Mouse (Mus musculus) common myeloid progenitor, adult 5-6 weeks (primary cell): ENCODE results near the gene Marcks. TPM values are rescaled to one million over a fixed set of nuclear protein-coding genes. Genes with fewer than 3 reads are reported as not detected.
A peak's percentile ranks its signal among the peaks of the same experiment; 100 is the strongest.

Source experiments
- ATAC-seq: replicated peaks from 2 replicates; pipeline ENCODE4 v1.8.0; 2016; ENCODE audit warnings: low read depth, mild to moderate bottlenecking, moderate TSS enrichment, inconsistent platforms; ENCODE audit not compliant: poor library complexity, severe bottlenecking
- total RNA-seq: library from RNA; stranded (forward); fragments of 200-1000, 187-1606 nt; gene quantifications from 2 replicates; pipeline ENCODE4 v1.2.3, GENCODE M21; 2017

Gene Marcks
- total RNA-seq: 10.3 and 17.0 TPM in 2 replicates

DNA sequence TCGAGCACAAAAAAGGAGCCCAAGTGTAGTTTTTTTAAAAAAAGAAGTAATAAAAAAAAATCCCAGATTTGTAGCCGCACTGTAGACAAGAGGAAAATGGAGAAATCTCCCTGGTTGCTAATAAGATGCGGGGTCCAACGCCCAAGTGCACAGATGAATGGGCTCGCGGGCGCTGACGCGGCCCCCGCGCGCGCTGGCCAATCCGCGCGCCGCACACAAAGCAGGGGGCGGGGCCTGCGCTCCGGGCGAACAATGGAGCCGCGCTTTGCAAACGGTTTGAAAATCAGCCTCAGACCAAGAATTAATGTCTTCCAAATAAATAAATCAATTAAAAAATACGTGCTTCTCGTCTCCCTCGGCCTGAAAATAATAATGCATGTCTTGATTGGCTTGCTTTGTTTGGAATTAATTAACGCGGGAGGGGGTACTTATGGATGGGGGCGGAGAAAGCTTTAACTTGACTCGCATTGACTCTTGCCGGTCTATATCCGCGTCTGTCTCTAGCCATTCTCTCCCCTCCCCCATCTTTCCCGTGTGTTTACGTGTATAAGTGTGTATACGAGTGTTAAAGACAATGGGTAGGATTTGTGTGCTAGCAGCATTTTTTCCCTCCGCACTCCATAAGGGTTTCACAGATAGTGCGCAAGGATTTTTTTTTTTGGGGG is at the start of gene Marcks:
Gene Marcks, minus strand, starts transcription at position 143 of the 665 bp plus-strand sequence.
- ATAC-seq: peak; percentile 48

- no peak for ATAC-seq
These were observed 38.4 kb upstream of the Marcks start for GRCm38 (mm10) chr10:37177071-37177470.

DNA sequence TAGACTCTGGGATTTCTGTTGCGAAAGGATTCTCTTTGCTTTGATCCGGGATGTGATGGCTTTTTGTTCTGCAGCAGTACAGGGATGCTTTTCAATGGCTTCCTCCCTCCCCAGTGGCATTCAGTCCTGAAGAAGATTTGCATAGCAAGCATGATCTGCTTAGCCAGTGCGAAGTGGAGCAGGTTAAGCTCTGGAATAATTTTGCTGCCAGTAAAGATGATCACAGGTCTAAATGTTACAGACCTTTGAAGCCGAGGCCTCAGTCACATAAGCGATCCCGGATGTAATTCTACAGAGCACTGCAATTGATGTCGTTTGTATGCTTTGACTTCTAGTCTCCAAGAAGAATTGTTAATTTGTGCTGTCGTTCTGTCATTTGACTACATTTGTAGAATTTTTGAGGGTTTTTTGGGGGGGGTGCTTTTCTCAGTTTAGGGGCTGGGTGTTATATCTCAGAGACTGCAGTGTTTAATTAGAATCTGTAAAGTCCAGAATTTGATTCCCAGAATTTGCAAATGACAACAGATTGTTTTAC is 33.8 kb upstream of the Marcks start:
- no peak for ATAC-seq

- ATAC-seq: no peak
These were observed 33.1 kb upstream of the Marcks start for GRCm38 (mm10) chr10:37171711-37172415.

DNA sequence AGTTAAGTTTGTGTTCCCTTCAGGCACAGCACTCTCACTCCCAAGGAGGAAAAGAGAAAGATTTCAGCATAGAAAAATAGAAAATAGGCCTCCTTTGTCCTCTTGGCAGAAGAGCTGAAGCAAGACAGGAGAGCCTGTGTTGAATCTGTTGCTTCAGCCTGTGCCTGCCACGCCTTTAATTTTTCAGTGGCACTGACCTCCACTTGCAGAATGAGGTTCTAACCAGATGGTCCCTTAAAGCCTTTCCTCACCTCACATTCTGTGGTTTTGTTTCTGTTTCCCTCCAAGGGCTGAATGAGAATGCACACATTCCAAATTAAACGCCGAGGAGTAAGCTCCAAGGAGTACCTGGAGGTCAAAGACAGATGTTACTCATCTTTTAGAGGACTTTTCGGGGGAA is 32.2 kb upstream of the Marcks start:
- ATAC-seq: no peak

DNA sequence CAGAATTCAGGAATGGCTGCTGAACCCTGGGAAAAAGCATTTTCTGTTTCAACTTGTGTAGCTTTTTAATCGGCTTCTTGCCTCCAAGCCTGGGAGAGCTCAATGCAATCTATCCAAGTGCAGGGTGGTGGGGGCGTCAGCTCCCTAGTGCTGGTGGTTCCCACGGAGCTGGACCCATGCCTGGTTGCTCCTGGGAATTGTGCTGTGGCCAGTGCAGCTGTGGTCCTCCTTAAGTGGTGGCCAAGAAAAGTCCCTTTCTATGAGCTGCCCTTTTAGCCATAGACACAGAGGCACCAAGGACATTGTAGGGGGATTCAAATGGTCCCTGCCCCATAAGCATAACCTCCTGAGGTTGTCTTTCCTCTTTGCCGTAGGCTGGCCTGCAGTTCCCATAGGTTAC is 31.7 kb upstream of the Marcks start:
- no peak for ATAC-seq

- ATAC-seq: no peak
These were observed 28.8 kb upstream of the Marcks start for GRCm38 (mm10) chr10:37167527-37167926.

GRCm38 (mm10) chr10:37159731-37160130 is 21.0 kb upstream of the Marcks start:
- ATAC-seq: no peak

DNA sequence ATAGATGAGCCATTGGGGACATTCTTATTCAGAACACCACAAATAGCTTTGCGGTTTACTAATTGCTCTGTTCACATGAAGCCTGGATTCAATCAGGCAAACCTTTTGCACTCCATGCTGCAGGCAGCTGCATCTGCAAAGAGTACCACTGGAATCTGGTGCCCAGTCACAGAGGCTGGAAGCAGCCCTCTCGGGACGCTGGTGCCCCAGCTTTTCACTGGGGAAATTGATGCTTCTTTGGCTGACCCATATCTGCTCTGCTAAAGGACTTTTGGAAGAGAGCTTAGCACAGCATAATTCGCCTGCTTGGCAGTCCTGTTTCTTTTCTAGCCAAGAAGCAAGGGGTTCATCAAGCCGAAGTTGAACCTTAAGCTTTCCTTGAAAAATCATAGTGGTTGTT is 18.4 kb upstream of the Marcks start:
- ATAC-seq: no peak

GRCm38 (mm10) chr10:37155131-37155530 is 16.4 kb upstream of the Marcks start:
- no peak for ATAC-seq

GRCm38 (mm10) chr10:37151539-37152271 is 13.0 kb upstream of the Marcks start:
- no peak for ATAC-seq

GRCm38 (mm10) chr10:37148016-37148415 is 9.3 kb upstream of the Marcks start:
- ATAC-seq: no peak

- ATAC-seq: no peak
These were observed 6.7 kb upstream of the Marcks start for GRCm38 (mm10) chr10:37145456-37145855.

DNA sequence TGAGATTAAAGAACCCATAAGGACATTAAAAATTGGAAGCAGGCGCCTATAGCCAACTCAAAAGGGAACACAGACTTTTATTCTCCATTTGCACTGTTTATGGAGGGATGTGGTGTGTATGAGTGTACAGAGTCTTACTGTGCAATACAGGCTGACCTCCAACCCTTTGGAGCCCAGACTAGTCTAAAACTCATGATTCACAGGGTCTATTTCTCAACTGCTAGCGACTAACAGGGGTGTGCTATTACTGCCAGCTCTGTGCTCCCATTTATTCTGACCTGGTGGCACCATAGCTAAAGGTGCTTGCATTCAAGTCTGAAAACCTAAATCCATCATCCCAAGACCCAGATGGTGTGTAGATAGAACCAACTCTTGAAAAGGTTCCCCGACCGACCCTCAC is 2.9 kb upstream of the Marcks start:
- ATAC-seq: no peak

DNA sequence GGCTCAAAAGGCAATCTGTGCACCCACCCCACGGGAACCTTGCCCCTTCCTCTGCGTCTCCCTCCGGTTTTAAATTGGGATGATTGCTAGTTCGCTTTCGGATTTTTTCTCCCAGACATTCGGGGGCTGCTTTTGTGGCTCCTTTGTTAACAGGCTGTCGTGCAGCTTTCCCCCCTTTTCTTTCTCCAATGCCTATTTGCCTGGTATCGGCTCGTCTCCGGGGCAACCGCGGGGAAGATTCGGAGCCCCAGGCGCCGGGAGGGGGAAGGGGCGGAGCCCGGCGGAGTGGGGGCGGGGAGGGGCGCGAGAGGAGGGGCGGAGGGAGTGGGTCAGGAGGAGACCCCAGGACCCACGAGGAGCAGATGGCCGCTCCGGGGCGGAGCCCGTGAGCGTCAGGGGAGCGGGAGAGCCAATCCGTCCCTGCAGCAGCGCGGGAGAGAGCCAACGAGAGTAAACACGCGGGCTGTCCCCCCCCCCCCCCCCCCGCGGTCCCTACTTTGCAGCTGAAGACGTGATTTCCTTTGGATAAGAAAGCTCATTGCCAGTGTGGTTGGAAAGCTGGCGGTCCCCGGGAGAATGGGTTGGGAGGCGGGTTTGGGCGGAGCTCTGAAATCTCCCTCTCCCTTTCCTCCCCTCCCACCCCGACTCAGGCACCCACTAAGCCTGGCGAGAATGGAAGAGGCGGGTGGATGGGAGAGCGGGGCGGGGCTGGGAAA is 2.2 kb upstream of the Marcks start:
- ATAC-seq: peak; percentile 30

DNA sequence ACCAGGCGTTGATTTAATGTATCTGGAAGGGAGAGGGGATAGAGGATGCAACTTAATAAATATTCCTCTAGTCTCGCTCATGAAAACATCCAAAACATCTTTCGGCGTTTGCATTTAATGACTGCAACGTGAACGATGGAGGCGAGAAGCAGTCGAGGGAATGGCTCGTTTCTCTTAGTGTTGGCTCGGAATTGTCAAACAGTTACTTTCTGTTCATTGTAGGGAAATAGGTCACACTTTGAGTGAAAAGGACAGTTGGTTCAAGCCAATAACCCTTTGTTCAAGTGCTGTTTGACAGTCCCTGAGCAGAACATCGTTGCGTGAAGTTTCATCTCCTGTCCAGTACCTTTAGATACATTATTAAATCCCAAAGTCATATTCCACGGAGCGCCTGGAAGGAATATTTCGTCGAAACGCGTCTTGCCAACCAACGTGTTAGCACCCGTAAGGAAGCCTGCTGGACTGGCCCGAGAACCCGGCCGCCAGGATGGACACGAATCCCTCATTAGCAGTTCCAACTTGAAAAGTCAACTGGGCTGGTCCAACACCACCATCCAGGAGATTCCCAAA is 1.5 kb upstream of the Marcks start:
- no peak for ATAC-seq

DNA sequence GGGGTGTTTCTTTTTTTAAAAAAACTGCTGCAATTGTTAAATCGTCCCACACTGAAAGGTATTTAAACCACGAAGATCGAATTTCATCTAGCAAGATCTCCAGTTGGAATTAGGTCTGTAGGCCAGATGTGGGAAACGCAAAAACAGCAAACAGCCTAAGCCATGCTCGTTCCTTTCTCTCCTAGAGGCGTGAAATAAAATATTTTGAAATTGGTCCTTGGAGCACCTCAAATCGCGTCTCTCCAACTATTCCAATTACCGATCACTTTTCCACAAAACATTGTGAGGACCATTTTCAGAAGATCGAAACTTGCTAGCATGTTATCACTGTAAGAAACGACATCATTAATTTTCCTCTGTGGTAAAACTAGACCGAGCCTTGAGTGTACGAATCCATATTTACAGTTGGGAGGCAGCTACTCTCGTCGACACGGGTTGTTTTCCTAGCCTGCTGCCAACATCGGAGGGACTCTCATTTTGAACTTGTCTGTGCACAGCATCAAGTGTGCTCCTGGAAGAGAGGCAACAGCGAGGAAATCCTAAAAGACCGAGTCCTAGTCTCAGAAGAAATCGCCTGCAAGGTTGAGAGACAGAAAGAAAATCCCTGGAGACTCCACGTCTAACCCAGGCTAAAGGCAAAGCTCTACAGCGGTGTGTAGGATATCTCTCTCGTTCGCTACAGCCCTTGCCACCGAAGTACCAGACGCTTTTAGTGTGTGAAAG is 884 bp upstream of the Marcks start:
- no peak for ATAC-seq

- ATAC-seq: no peak
These were observed 399 bp downstream of the Marcks start for GRCm38 (mm10) chr10:37138311-37138731.
